10 mouse cellular contexts compared by ENCODE assay signal in the genomic region with DNA sequence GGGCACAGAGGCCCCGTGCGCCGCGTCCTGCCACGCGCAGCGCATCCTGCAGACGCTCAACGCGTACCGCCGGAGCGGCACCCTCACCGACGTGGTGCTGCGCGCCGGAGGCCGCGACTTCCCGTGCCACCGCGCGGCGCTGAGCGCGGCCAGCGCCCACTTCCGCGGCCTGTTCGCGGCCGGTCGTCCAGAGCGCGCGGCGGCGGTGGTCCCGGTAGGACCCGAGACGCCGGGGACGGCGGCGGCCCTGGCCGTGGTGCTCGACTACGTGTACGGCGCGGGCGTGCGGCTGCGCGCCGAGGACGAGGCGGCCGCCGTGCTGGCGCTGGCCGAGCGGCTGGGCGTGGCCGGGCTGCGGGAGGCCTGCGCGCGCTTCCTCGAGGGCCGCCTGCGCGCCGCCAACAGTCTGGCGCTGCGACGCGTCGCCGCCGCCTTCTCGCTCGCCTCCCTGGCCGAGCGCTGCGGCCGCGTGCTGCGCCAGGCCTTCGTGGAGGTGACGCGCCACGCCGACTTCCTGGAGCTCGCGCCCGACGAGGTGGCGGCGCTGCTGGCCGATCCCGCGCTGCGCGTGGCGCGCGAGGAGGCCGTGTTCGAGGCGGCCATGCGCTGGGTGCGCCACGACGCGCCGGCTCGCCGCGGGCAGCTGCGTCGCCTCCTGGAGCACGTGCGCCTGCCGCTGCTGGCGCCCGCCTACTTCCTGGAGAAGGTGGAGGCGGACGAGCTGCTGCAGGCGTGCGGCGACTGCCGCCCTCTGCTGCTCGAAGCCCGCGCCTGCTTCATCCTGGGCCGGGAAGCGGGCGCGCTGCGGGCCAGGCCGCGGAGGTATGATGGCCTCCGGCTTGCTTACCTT. TPM values are rescaled to one million over a fixed set of nuclear protein-coding genes. Genes with fewer than 3 reads are reported as not detected.
DNase-seq lines count a peak whose midpoint lies in the region; ATAC-seq and TF ChIP-seq lines count a peak whose summit lies in the region.
"Had no signal": no experiment of that assay in that cellular context is flagged by ENCODE, and none has a peak within 500 bp of the region (broad histone marks: within the 10 kb centered on the region; RNA-seq: fewer than 3 reads in every experiment).

No protein-coding gene starts in this region.

- peak overlapping the region; percentile 65 for H3K9ac ChIP-seq in forebrain, embryonic 12.5 days
- peak overlapping the region; percentile 74 for H3K9ac ChIP-seq in lung, embryonic 16.5 days (ENCODE audit: low read length)

- intact Hi-C loops in heart, postnatal 25 days (cut with DNase I), result no loop called here

- H3K9me3 ChIP-seq in forebrain, embryonic 12.5 days, result no peaks in the 10 kb centered on the region
- H3K9me3 ChIP-seq in lung, embryonic 16.5 days (ENCODE audit: control insufficient read depth, low read length), result no peaks in the 10 kb centered on the region

- peak overlapping the region; percentile 82 for H3K27ac ChIP-seq in bone marrow macrophage, adult 2 months (ENCODE audit: insufficient read depth, low read depth, low read length)
- H3K27ac ChIP-seq in forebrain, embryonic 12.5 days, result peak overlapping the region; percentile 87
- H3K27ac ChIP-seq in lung, embryonic 16.5 days (ENCODE audit: low read length), result peak overlapping the region; percentile 95

- 2% methylated on average over 126 of the region's 145 CpGs for WGBS in forebrain, embryonic 12.5 days
- WGBS in lung, embryonic 16.5 days, result 2% methylated on average over 72 of the region's 145 CpGs

- no peak for TF ChIP-seq CTCF in bone marrow macrophage, adult 2 months (IDR thresholded peaks at IDR 0.05; ENCODE audit: low read depth, low read length)

- peak; percentile 74 for DNase-seq in 416B (ENCODE audit: low read depth)
- DNase-seq in heart, postnatal 25 days (ENCODE audit: low spot score), result peak; percentile 53
- peak; percentile 83 for DNase-seq in layer of hippocampus, adult 9-11 months
- DNase-seq in testis, postnatal 10 days (ENCODE audit: low spot score), result peak; percentile 81

- ATAC-seq in forebrain, embryonic 12.5 days (ENCODE audit: low FRiP score), result peak; percentile 83
- ATAC-seq in lung, embryonic 16.5 days (ENCODE audit: low read depth), result peak; percentile 84
- ATAC-seq in neutrophil, adult 5-6 weeks (ENCODE audit: extremely low read depth, insufficient number of reproducible peaks, low FRiP score, poor library complexity, severe bottlenecking), result peak; percentile 42

- peak overlapping the region; percentile 65 for H3K4me3 ChIP-seq in bone marrow macrophage, adult 2 months (ENCODE audit: insufficient read depth, low read length)
- H3K4me3 ChIP-seq in forebrain, embryonic 12.5 days (replicated peaks), result peak overlapping the region; percentile 48
- H3K4me3 ChIP-seq in lung, embryonic 16.5 days (ENCODE audit: low read length), result peak overlapping the region; percentile 60
- H3K4me3 ChIP-seq: myocyte had no signal

- H3K27me3 ChIP-seq in forebrain, embryonic 12.5 days, result peaks cover 43% of the 10 kb centered on the region
- H3K27me3 ChIP-seq in lung, embryonic 16.5 days (ENCODE audit: control insufficient read depth, insufficient read depth, low read depth, low read length), result no peaks in the 10 kb centered on the region

- H3K4me2 ChIP-seq in forebrain, embryonic 12.5 days, result peak overlapping the region; percentile 76
- peak overlapping the region; percentile 85 for H3K4me2 ChIP-seq in lung, embryonic 16.5 days (ENCODE audit: low read depth, low read length)

- no peak for TF ChIP-seq POLR2A in bone marrow macrophage, adult 2 months (IDR thresholded peaks at IDR 0.05; ENCODE audit: borderline replicate concordance, low read depth, low read length)

- peaks cover 20% of the 10 kb centered on the region for H3K36me3 ChIP-seq in forebrain, embryonic 12.5 days (replicated peaks)
- peaks cover 12% of the 10 kb centered on the region for H3K36me3 ChIP-seq in lung, embryonic 16.5 days (ENCODE audit: control insufficient read depth, insufficient read depth, low read length)

- H3K4me1 ChIP-seq in bone marrow macrophage, adult 2 months (ENCODE audit: control insufficient read depth, insufficient read depth, low read length), result peaks cover 33% of the 10 kb centered on the region
- peaks cover 44% of the 10 kb centered on the region for H3K4me1 ChIP-seq in forebrain, embryonic 12.5 days
- peaks cover 29% of the 10 kb centered on the region for H3K4me1 ChIP-seq in lung, embryonic 16.5 days (replicated peaks; ENCODE audit: control insufficient read depth, insufficient read depth, low read length)

RNA-seq across cellular contexts. Expression of gene Klhl35, which starts 2.7 kb away (rescaled TPM):
- 0.63 TPM in 1 of 2 replicates, not detected in the other for polyA plus RNA-seq in bone marrow macrophage, adult 2 months (2012; ENCODE audit: insufficient read depth, insufficient read length, missing spikeins)
- polyA plus RNA-seq in forebrain, embryonic 12.5 days (2016; fragmentation: Nextera tagmentation; extraction: Ambion mirVana), result 5.6 and 6.8 TPM in 2 replicates
- not detected for total RNA-seq in heart, postnatal 25 days (2021)
- polyA plus RNA-seq in lung, embryonic 16.5 days (2015; fragmentation: Nextera tagmentation; extraction: Ambion mirVana), result 0.24 and 0.30 TPM in 2 replicates
- total RNA-seq in neutrophil, adult 5-6 weeks (2017), result not detected in 2 replicates
- total RNA-seq: MEL had no signal
- polyA plus RNA-seq: myocyte had no signal

RNA-seq across cellular contexts. Expression of gene Rps3, which starts 15.0 kb away (rescaled TPM):
- 1,023 and 1,161 TPM in 2 replicates for polyA plus RNA-seq in bone marrow macrophage, adult 2 months (2012; ENCODE audit: insufficient read depth, insufficient read length, missing spikeins)
- polyA plus RNA-seq in forebrain, embryonic 12.5 days (2016; fragmentation: Nextera tagmentation; extraction: Ambion mirVana), result 597 and 603 TPM in 2 replicates
- 100 to 1,000 TPM; 306 to 340 TPM for total RNA-seq in heart, postnatal 25 days (2021)
- polyA plus RNA-seq in lung, embryonic 16.5 days (2015; fragmentation: Nextera tagmentation; extraction: Ambion mirVana), result 818 and 826 TPM in 2 replicates
- 1,085 and 1,169 TPM in 2 replicates for total RNA-seq in neutrophil, adult 5-6 weeks (2017)

Comparison
In these comparisons a context has a peak if more than half of its experiments do, and no peak if none do; other contexts are left out.
1. Peak in every context shown above with its lines: DNase-seq, ATAC-seq, H3K4me3 ChIP-seq and H3K27ac ChIP-seq.